Comparison of ENCODE assay signal across 9 mouse cellular contexts in the genomic region with DNA sequence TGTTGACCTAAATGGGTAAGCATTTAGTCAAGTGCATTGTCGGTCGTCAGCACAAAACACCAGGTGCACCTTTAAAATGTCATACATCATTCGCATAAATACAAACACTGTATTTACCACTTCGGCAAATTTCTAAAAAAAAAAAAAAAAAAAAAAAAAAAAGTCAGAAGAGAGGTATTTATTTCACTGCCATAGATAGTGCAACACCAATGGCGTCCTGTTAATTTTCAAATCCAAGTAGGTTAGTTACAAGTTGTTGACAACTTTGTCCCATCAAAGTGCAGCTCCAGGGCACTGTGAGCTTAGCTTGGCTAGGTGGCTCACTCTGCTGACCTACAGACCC. TPM values are rescaled to one million over a fixed set of nuclear protein-coding genes. Genes with fewer than 3 reads are reported as not detected.
A peak's percentile ranks its signal among the peaks of the same experiment; 100 is the strongest.
DNase-seq lines count a peak whose midpoint lies in the region; ATAC-seq and TF ChIP-seq lines count a peak whose summit lies in the region.
"Had no signal": no experiment of that assay in that cellular context is flagged by ENCODE, and none has a peak within 500 bp of the region (broad histone marks: within the 10 kb centered on the region; RNA-seq: fewer than 3 reads in every experiment).

No protein-coding gene starts in this region.

- peak overlapping the region; percentile 95; the same call in 1 of the 2 replicates for H3K27ac ChIP-seq in layer of hippocampus, adult 2 months
- H3K27ac ChIP-seq in embryonic facial prominence, embryonic 11.5 days (replicated peaks; ENCODE audit: low read depth, low read length) = peak overlapping the region; percentile 67

- no peaks in the 10 kb centered on the region for H3K27me3 ChIP-seq in embryonic facial prominence, embryonic 11.5 days (ENCODE audit: control insufficient read depth, insufficient read depth, low read length)
- no peaks in the 10 kb centered on the region for H3K27me3 ChIP-seq in myocyte (ENCODE audit: control insufficient read depth, insufficient read depth, insufficient read length)

- DNase-seq in layer of hippocampus, adult 2 months (ENCODE audit: low spot score in 2 of 2) = no peak
- no peak for DNase-seq in layer of hippocampus, postnatal 14 days (ENCODE audit: low spot score in 2 of 2)
- DNase-seq in embryonic facial prominence, embryonic 11.5 days (ENCODE audit: low spot score) = no peak
- no peak for DNase-seq in cerebellum, postnatal 10 days
- DNase-seq in gastrocnemius, adult 8-10 months (ENCODE audit: low spot score in 2 of 2) = no peak
- no peak for DNase-seq in cerebellum, adult 11-12 months

- H3K4me2 ChIP-seq in embryonic facial prominence, embryonic 11.5 days (ENCODE audit: low read depth, low read length) = peak overlapping the region; percentile 52
- H3K4me2 ChIP-seq in myocyte (ENCODE audit: low read depth) = peak overlapping the region; percentile 67

- H3K4me1 ChIP-seq in embryonic facial prominence, embryonic 11.5 days (ENCODE audit: control insufficient read depth, insufficient read depth, low read length) = no peaks in the 10 kb centered on the region

- 14% methylated on average over 5 of the region's 5 CpGs for WGBS in embryonic facial prominence, embryonic 11.5 days

- no peak for TF ChIP-seq POLR2A in myocyte (IDR thresholded peaks at IDR 0.05; ENCODE audit: insufficient read length, low read depth)

- H3K4me3 ChIP-seq in layer of hippocampus, adult 2 months = peak overlapping the region; percentile 75
- peak overlapping the region; percentile 72 for H3K4me3 ChIP-seq in embryonic facial prominence, embryonic 11.5 days (ENCODE audit: low read depth, low read length)
- peak overlapping the region; percentile 77 for H3K4me3 ChIP-seq in myocyte

- no peak for TF ChIP-seq CTCF in layer of hippocampus, adult 2 months (conservative IDR thresholded peaks at IDR 0.05)

- no peaks in the 10 kb centered on the region for H3K36me3 ChIP-seq in embryonic facial prominence, embryonic 11.5 days (replicated peaks; ENCODE audit: control insufficient read depth, insufficient read depth, low read depth, low read length)
- H3K36me3 ChIP-seq in myocyte (ENCODE audit: control insufficient read depth, insufficient read depth) = no peaks in the 10 kb centered on the region

- no peak for ATAC-seq in embryonic facial prominence, embryonic 11.5 days (replicated peaks; ENCODE audit: insufficient number of reproducible peaks, low FRiP score, low TSS enrichment, low read depth)
- ATAC-seq in inflammation-experienced regulatory T-cells, adult 6 months = peak; percentile 10

- no peaks in the 10 kb centered on the region for H3K9me3 ChIP-seq in embryonic facial prominence, embryonic 11.5 days (replicated peaks; ENCODE audit: control insufficient read depth, low read length)

- H3ac ChIP-seq in myocyte (ENCODE audit: control insufficient read depth, insufficient read length) = peak overlapping the region; percentile 82

- H3K79me2 ChIP-seq in myocyte (ENCODE audit: control insufficient read depth, insufficient read depth) = peaks cover 37% of the 10 kb centered on the region

- peak overlapping the region; percentile 64 for H3K9ac ChIP-seq in embryonic facial prominence, embryonic 11.5 days (replicated peaks; ENCODE audit: low read length)

TF ChIP-seq in myocyte, 11 proteins besides CTCF, POLR2A, EP300 and RAD21:
- TF ChIP-seq POLR2AphosphoS2 (IDR thresholded peaks at IDR 0.05; ENCODE audit: insufficient read length, low read depth) (no peak), TCF3 (IDR thresholded peaks at IDR 0.05; ENCODE audit: insufficient read length, low read depth) (no peak), E2F4 (IDR thresholded peaks at IDR 0.05; ENCODE audit: insufficient read depth) (no peak), MYOG (IDR thresholded peaks at IDR 0.05; ENCODE audit: control insufficient read depth in 1 of 3, insufficient read depth in 1 of 3, insufficient read length in 2 of 3, low read depth in 2 of 3) (no peak), CEBPB (IDR thresholded peaks at IDR 0.05; ENCODE audit: insufficient read depth, poor library complexity, severe bottlenecking) (no peak), SRF (IDR thresholded peaks at IDR 0.05; ENCODE audit: control insufficient read depth, insufficient read length, low read depth) (no peak), REST (IDR thresholded peaks at IDR 0.05; ENCODE audit: insufficient read depth, insufficient read length) (no peak), MYOD1 (IDR thresholded peaks at IDR 0.05; ENCODE audit: control insufficient read depth in 1 of 3, insufficient read length in 2 of 3, low read depth in 2 of 3) (no peak), MAX (IDR thresholded peaks at IDR 0.05; ENCODE audit: low read depth) (no peak), USF1 (IDR thresholded peaks at IDR 0.05; ENCODE audit: low read depth) (no peak), TCF12 (IDR thresholded peaks at IDR 0.05; ENCODE audit: insufficient read depth, poor library complexity, severe bottlenecking) (no peak)
TF ChIP-seq in myocyte: peak in this region for 0.

RNA-seq across cellular contexts. Expression of gene Lysmd3, which starts 0.5 kb away (rescaled TPM):
- total RNA-seq in layer of hippocampus, adult 2 months (2021) = 10 to 100 TPM; 12.5 to 13.1 TPM
- 10 to 100 TPM; 10.9 to 14.2 TPM for total RNA-seq in layer of hippocampus, postnatal 14 days (2021)
- 31.8 and 33.9 TPM in 2 replicates for polyA plus RNA-seq in embryonic facial prominence, embryonic 11.5 days (2014; fragmentation: Nextera tagmentation; extraction: Ambion mirVana)
- 10 to 100 TPM; 15.7 to 26.2 (median 20.9) TPM for polyA plus RNA-seq in inflammation-experienced regulatory T-cells, adult 6 months (2017; shearing (Covaris generic))
- polyA plus RNA-seq in myocyte (2012; fragmentation: generic; extraction: Trizol) = 4.2 TPM
- 1 to 10 TPM; 6.3 to 10.0 (median 6.6) TPM for total RNA-seq in gastrocnemius, adult 8-10 months (2022)

RNA-seq across cellular contexts. Expression of gene Adgrv1, which starts 24.0 kb away (rescaled TPM):
- total RNA-seq in layer of hippocampus, adult 2 months (2021) = 1 to 10 TPM; 2.4 to 3.0 TPM
- 1 to 10 TPM; 4.1 to 4.3 TPM for total RNA-seq in layer of hippocampus, postnatal 14 days (2021)
- 8.0 and 8.3 TPM in 2 replicates for polyA plus RNA-seq in embryonic facial prominence, embryonic 11.5 days (2014; fragmentation: Nextera tagmentation; extraction: Ambion mirVana)
- polyA plus RNA-seq in inflammation-experienced regulatory T-cells, adult 6 months (2017; shearing (Covaris generic)) = under 1 TPM; 0.24 to 0.54 (median 0.31) TPM
- polyA plus RNA-seq in myocyte (2012; fragmentation: generic; extraction: Trizol) = 0.04 TPM
- under 1 TPM in 1 of 4 experiments, not detected in 3; 0.19 TPM for total RNA-seq in gastrocnemius, adult 8-10 months (2022)
- total RNA-seq: hematopoietic stem cell, adult 5-6 weeks had no signal

RNA-seq across cellular contexts. Expression of gene Polr3g, which starts 53.8 kb away (rescaled TPM):
- 1 to 10 TPM; 4.1 to 5.4 TPM for total RNA-seq in layer of hippocampus, adult 2 months (2021)
- 1 to 10 TPM; 3.6 to 4.7 TPM for total RNA-seq in layer of hippocampus, postnatal 14 days (2021)
- 17.6 and 20.0 TPM in 2 replicates for polyA plus RNA-seq in embryonic facial prominence, embryonic 11.5 days (2014; fragmentation: Nextera tagmentation; extraction: Ambion mirVana)
- polyA plus RNA-seq in inflammation-experienced regulatory T-cells, adult 6 months (2017; shearing (Covaris generic)) = 1 to 10 TPM; 8.5 to 9.9 (median 9.3) TPM
- 3.5 TPM for polyA plus RNA-seq in myocyte (2012; fragmentation: generic; extraction: Trizol)
- total RNA-seq in gastrocnemius, adult 8-10 months (2022) = 1 to 10 TPM; 1.6 to 4.2 (median 3.3) TPM

RNA-seq across cellular contexts. Expression of gene Mblac2, which starts 54.2 kb away (rescaled TPM):
- 10 to 100 TPM; 20.2 to 21.6 TPM for total RNA-seq in layer of hippocampus, adult 2 months (2021)
- total RNA-seq in layer of hippocampus, postnatal 14 days (2021) = 10 to 100 TPM; 28.4 to 29.2 TPM
- polyA plus RNA-seq in embryonic facial prominence, embryonic 11.5 days (2014; fragmentation: Nextera tagmentation; extraction: Ambion mirVana) = 4.3 and 6.4 TPM in 2 replicates
- 10 to 100 TPM in 2 of 3 experiments, 1 to 10 TPM in 1; 5.2 to 15.0 (median 14.6) TPM for polyA plus RNA-seq in inflammation-experienced regulatory T-cells, adult 6 months (2017; shearing (Covaris generic))
- polyA plus RNA-seq in myocyte (2012; fragmentation: generic; extraction: Trizol) = 0.62 TPM
- 1 to 10 TPM; 1.2 to 1.8 (median 1.4) TPM for total RNA-seq in gastrocnemius, adult 8-10 months (2022)
